Mouse (Mus musculus) T-helper 2 cell (primary cell): Measurements from ENCODE around the gene Spata17.

Source experiments
- in situ Hi-C: fragments of 300-600 bp; cut with MboI, MseI; formaldehyde crosslinking; loops from one replicate; pipeline ENCODE4 v1.15.1; 2025; ENCODE audit warnings: high pct_unique_total_duplicates

The Spata17 gene

DNA sequence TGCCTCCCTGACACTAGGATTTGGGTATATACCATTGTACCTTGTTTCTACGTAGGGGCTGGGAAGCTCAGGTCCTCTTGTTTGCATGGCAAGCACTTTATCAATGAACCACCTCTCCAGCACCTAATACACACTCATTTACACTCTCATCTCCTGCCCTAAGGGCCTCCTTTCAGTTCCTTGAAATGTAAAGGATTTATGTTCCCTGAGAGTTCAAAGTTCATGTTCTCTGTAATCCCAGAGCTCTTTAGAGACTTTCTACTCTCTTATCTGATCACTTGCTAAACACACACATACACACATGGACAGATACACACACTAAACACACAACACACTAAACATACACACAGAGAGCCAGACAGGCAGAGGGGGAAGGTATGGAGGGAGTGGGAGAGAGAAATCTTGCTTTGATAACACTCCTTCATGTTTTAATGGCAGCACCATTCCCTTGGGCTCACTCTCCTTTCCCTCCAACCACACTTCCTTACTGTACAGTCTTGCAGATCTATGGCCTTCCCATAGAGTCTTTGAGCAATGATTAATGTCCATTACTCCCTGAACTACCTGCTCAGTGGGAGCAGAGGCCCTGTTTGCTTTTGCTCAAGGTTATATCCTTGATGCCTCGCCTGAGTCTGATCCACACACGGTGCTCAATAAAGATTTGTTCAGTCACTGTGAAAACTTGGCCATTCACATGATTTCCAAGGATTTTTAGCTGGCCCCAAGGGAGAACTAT is 126.4 kb downstream of the Spata17 start:
- in situ Hi-C loops, result no loop called here

DNA sequence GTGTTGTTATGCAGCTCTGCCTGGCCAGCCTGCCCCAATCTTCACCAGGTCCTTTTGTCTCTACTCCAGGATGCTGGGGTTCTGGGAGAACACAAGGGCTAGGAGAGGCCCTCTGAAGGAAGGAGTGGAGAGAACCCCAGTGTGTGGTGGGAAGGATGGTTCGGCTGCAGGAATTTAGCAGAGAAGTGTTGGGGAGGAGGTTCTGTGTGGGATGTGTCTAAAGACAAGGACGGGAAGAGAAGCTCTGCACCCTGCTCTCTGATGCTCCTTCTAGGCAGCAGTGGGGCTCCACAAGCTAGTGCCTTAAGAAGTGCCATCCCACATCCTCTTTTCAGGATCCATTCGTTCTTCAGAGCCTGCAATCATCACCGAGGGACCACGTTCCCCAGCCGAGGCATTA is 129.2 kb downstream of the Spata17 start:
- in situ Hi-C loops, result no loop called here

DNA sequence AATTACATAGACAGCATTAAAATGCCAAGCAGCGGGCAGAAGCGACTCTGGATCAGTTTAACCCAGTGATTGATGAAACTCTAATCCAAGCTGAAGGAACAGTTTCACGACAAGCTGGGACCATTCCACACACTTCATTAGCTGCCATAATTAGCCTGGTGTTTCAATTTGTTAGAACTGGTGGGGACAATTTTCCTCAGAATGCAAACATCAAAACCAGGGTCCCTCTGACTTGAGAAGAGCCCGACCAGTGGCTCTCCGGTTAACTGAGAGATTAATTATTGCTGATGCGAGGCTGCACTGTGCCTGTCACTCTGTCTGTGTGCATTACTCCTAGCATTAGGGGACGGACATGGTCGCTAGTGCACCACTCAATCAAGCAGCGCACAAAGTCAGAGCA is 137.9 kb downstream of the Spata17 start:
- in situ Hi-C loops, result no loop called here

DNA sequence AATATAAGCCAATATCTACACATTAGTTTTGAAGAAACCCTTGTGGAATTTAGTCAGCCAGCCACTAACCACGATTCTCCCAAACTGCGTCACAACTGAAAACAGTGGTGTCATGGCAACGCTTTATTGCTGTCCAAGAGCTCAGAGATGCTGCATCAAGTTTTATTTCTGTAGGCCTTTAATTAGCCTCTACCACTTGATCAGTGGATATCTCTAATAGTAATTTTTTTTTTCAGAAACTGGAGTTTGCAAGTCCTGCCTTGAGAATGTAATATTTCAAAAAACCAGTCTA is 138.3 kb downstream of the Spata17 start:
- in situ Hi-C loops, result no loop called here

DNA sequence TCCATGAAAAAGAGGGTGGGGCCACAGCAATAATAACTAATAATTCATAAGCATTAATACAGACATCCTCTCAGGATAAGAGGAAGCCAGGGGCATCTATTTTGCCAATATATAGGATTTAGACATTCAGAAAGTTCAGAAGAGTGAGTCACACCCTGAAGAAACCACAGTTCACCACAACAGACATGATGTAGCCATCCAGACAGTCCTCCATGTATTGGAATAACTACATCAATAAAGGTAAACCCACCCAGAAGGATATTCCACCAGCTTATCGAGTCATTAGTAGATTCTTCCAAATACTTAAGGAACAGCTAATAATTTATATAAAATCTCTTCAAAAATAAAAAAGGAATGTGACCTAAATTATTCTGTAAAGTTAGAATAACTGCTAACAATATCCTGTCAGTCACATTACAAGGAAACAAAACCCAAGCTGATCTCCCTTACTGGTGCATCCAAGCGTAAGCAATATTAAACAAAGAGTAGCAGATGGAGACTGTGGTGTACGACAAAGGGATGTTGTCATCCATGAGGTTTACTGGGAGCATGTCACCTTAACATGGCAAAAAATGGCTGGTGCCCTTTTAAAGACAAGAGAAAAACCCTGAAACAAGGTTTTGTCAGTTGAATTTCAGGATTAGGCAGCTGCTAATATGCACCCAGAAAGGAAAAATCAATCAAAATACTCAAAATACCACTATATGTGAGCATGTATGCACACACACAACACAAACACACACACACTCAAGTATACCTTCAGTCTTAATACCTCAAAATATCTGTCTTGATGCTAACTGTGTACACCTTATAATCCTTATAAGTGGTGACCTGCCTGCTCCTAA is 138.8 kb downstream of the Spata17 start:
- in situ Hi-C loops, result no loop called here

DNA sequence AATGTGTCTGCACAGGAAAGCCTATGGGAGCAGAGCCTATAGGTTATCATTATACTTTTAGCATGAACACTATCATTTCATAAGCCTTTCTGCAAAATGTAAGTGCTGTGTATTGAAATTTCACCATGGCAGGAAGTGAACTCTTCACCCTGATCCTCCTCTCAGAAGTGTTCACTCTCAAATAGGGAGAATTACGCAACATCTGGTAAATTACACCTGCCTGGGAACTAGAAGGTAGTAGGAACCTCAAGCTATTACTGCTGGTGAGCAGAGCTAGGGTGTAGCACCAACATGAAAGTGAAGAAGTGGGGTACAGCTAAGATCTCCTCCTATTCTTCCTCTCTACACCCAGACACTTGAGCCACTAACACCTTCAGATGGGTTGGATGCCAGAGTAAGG is 155.4 kb downstream of the Spata17 start:
- in situ Hi-C loops, result loop anchor here (10.0 kb wide), 1 partner anchor 395 kb away; no protein-coding TSS in a partner anchor

DNA sequence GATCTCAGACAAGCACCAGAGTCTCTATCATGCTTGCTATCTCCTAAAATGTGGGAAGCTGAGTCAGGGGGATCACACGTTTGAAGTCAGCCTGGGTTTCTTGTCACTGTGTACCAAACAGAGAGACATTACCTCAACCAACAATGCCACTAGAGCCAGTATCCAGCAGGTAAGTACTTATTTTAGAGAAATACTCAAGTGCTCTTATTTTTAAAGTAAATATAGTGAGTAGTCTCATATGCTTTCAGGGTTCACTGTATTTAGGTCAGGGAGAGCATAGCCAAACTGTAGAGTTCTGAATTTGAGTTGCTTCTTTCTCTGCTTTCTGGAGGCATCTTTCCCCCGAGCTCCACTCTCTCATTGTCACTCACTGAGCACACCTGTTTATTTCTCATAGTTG is 160.9 kb downstream of the Spata17 start:
- in situ Hi-C loops, result loop anchor here (10.0 kb wide), 1 partner anchor 400 kb away; no protein-coding TSS in a partner anchor

DNA sequence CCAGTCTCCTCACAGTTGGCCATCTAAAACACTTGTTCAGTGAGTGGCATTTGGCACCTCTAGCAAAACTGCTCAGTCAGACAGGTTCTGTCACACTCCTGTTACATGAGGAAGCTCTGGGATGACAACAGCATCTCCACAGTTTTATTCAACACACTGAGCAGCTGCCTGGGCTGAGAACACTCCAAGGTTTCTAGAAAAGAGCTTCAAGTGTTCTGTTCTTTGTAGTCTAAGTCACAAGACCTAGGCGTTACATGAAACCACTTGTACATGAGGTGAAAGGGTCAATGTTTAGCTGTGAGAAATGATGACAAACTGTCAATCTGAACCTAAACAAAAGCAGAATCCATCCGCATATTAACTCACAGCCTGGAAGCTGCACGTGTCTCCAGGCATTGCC is 161.4 kb downstream of the Spata17 start:
- in situ Hi-C loops, result loop anchor here (10.0 kb wide), 1 partner anchor 401 kb away; no protein-coding TSS in a partner anchor

DNA sequence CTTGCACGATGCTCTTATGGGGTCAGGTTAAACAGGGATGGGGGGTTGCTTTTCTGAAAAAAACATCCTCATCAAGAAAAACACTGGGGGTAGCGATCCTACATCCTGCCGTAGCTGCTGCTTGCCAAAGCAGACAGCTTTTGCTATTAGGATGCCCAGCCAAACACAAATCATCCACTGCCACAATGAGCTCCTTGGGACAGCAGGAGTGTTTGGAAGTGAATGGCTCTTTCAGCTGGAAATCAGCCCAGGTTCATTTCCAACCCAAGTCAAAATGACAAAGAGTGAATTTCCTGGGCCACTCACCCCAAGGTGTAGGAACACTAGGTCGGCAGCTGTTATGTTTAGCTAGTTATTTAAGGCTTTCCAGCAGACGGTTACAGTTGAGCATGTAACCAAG is 162.7 kb downstream of the Spata17 start:
- in situ Hi-C loops, result loop anchor here (10.0 kb wide), 1 partner anchor 402 kb away; no protein-coding TSS in a partner anchor

DNA sequence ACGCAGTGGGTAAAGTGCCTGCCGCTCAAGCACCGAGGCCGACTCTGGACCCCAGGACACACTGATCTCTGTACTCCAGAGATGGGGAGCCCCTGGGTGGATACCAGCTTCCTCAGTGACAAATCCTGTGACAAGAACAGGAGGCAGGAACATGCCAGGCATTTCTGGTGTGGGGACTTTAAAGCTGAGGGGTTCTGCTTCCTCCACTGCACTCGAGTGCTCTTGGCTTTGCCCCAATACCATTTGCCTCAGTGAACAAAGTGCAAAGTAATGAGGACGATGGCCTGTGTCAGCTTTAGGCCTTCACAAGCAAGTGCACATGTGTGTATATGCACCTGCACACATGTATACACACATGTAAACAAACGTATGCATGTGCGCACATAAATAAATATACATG is 164.0 kb downstream of the Spata17 start:
- in situ Hi-C loops, result loop anchor here (10.0 kb wide), 1 partner anchor 404 kb away; no protein-coding TSS in a partner anchor

DNA sequence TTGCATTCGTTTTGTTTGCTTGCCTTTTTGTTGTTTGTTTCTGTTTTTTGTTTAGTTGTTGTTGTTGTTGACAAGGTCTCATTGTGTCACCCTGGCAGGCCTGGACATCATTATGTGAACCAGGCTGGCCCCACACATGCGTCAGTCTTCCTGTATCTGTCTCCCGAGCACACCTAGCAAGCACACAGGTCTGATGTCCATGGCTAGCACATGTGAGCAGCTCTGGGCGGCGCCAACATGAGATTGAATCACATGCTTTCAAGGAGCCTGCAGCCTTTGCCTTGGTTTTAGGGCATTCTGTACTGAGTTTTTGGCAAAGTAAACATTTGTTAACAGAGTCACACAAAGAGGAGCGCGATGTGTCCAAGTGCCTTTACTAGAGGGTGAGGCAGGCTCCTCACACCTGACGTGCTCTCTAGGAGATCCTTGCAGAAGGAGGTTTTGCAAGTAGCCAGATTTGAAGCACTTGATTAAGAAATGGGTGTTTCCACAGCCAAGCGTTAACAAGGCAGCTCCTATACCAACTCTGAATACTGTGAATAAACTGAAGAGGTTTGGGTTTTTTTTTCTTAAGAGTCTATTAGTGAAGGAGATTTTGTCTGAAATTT is 166.5 kb downstream of the Spata17 start:
- in situ Hi-C loops, result no loop called here

DNA sequence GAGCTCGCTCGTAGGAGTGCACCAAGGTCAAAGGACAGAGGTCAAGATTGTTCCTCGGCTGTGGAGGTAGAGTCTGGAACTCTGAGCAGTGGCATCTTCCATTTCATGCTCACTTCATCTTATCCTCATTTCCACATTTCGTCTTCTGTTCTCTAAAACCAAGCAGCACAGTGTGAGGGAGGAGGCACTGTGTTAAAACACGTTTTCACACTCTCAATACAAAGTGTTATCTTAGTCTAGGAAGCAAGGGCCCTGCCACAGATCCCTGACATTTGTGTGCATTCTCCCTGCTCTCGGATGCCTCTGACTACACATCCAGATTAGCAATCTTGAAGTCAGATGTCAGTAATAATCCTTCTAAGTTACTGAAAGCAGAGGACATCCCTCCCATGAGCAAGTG is 170.5 kb downstream of the Spata17 start:
- in situ Hi-C loops, result no loop called here

DNA sequence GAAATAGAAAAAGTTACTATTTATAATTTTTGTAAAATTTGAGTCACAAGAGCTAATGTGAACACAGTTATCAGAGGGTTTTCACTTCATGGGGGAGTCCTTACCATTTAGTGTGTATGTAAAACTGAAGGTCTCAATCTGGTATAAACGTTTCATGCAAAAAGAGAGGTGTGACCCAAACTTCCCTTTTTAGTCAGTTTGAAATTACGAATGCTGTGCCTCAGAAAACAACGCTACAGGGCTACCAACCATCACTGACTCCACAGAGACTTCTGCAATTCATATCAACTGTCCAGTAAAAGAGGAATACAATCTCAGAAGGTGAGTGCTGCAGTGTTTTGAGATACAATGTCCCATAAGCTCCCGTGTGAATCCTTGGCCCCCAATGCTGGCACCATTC is 175.5 kb downstream of the Spata17 start:
- in situ Hi-C loops, result no loop called here

DNA sequence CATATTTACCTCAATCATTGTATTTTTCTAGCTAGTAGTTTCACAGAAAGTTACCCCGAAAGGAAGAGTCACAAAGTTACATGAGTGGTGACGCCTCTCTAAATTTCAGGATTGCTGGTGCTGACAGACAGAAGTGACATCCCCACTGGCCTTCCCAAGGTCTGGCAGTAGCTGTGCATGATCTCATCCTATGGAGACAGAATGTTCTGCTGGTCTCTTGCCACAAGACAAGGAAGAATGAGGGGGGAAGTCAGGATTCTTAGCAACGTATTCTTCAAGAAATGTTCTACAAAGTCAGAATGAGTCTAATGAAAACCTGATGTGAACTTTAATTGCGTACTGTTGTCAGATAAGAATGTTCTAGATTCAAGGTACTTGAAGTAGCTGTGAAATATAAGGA is 179.5 kb downstream of the Spata17 start:
- in situ Hi-C loops, result no loop called here

DNA sequence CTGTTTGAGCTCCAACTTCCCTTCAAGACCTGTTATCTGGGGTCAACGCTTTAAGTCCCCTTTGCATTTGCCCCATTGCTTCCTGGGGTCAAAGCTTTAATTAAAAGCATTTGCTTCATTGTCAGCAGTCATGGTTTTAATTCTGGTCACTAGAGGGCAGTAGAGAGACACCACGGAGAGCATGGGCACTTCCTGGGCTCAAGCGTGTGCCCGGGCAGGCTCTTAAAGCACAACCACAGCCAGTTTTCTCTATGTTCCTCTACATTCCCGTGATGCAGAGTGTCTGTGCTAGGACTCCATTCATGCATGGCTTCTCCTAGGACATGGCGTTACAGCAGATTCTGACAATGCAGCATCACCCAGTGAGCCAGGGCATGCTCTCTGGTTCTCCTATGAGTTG is 183.5 kb downstream of the Spata17 start:
- in situ Hi-C loops, result no loop called here

DNA sequence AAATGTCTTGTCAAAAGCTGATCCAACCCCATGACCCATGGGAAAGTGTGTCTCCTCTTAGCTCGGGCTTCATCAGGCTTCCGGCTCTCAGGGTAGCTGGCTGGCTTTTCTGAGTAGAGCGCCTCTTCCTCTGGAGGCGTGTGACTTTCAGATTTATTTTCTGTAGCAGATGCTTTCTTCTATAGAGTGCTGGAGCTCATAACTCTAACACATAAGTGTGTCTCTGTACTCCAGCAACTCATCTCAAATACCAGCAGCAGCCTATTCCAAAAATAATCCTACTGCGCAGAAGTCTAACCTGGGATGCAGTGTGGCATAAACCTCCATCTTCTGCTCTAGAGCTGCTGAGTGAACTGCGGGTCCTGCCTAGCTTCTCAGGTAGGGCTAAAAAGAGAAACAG is 186.4 kb downstream of the Spata17 start:
- in situ Hi-C loops, result no loop called here

DNA sequence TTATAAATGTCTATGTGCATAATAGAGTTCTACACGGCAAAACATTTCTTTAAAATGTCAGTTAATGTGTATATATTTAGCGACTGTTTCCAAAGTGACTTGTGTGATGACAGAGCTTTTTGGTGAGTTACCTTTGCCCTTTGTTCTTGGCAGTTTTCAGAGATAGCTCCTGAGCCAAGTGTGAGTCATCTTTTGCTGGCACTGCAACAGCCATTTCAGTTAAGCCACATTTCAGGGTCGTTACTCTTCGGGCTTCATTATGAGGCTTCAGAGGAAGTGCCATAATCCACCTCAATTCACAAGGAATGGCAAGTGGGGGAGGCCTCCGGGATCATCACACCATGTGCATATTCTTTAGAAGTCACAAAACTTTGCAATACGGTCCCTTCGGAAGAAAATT is 195.3 kb downstream of the Spata17 start:
- in situ Hi-C loops, result no loop called here

DNA sequence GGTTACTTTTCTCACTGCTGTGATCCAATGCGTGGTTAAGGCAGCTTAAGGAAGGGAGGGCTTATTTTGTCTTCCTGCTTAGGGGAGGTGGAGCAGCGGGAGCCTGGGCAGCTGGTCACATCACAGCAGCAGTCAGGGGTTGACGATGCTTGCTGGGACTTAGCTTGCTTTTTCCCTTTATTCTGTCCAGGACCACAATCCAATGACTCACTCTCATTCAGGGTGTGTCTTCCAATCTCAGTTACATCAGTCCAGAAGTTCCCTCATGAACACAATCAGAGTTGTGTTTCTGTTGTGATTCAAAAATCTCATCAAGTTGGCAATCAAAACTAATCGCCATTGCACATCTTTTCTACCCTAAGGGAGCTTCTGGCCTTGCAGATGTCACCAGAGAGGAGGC is 199.1 kb downstream of the Spata17 start:
- in situ Hi-C loops, result no loop called here

DNA sequence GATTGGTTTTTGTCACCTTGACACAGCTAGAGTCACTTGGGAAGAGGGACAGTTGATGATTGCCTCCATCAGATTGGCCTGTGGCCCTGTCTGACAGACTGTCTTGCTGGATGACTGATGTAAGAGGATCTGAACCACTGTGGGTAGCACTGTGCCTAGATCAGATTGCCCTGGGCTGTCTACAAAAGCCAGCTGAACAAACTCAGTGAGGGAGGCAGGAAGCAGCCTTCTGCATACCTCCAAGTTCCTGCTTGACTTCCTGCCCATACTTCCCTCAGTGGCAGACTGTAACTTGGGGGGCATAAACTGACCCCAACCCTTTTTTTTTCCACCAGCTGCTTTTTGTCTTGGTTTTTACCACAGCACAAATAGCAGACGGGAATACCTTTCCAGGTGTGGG is 199.6 kb downstream of the Spata17 start:
- in situ Hi-C loops, result no loop called here

DNA sequence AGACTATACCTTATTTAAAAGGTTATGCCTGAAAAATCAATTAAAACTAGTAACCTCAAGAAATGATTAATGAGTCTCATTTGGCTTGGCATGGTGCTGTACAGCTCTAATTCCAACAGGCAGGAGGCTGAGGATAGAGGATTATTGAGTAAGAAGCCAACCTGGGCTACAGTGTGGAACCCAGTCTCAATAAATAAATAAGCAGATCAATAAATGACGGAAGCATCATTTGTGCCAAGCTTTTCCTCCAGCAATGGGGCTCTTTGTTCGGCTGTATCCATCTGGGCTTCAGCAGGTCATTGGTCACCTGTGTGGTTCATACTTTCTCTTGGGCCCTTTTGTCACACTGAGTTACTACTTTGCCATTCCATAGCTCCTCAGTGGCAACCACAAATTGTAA is 201.1 kb downstream of the Spata17 start:
- in situ Hi-C loops, result no loop called here

DNA sequence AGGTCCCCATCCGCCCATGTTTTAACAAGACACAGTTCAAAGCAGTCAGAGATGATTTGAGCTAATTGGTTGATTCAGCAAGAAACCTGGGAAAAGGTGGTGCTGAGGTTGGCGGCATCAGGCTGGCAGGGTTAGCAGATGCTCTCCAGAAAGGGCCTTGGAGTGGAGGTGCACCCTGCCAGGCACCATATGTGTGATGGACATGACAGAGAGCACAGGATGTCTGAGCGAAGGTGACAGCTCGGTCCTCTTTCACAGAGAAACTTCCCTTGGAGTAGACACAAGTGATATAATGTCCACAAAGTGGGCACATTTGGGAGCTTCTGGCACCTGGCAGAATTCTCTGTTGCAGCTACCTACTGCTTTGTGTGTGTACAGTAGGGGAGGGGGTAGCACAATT is 203.7 kb downstream of the Spata17 start:
- in situ Hi-C loops, result no loop called here

DNA sequence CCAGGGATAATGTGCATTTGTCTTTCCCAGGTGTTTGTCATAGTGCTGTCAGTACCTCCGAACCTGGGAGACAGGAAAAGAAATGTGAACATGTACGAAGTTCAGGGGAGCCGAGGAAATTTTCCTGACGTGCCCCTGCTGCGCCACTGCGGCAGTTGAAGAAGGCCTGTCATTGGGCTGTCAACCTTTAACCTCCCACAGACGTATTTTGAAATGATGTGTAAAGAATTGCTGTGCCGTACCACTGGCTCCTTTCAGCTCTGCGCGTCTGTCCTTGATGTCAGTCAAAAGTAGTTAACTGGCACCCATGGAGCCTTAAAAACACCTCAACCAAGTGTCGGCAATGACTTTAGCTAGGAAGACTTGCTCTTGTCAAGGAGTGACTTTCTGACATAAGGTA is 205.2 kb downstream of the Spata17 start:
- in situ Hi-C loops, result no loop called here

DNA sequence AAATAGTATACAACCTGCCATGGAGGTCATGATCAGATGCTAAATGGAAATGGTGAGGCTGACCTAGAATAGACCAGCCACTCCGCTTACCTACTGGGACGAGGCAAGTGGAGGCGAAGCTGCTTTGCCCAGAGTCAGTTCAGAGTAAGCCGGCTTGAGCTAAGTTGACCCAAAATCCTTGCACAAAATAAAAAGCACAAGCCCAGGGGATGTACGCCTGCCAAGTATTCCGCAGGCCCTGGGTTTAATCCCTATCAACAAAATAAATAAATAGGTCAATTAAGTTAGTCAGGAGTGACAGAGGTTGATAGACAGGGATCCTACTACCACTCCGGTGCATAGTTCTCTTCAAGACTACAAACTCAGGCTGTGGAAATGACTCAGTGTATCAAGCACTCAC is 207.0 kb downstream of the Spata17 start:
- in situ Hi-C loops, result no loop called here
